Mouse (Mus musculus) spleen, embryonic (tissue): ENCODE data around the gene Kcna4.

Experiments used
- CTCF ChIA-PET: fragments of 350-600 bp; sonication (Branson Sonifier 250); formaldehyde crosslinking; loops from one replicate; lab custom pipeline; 2022; lab: Charles Lee

Gene Kcna4

DNA sequence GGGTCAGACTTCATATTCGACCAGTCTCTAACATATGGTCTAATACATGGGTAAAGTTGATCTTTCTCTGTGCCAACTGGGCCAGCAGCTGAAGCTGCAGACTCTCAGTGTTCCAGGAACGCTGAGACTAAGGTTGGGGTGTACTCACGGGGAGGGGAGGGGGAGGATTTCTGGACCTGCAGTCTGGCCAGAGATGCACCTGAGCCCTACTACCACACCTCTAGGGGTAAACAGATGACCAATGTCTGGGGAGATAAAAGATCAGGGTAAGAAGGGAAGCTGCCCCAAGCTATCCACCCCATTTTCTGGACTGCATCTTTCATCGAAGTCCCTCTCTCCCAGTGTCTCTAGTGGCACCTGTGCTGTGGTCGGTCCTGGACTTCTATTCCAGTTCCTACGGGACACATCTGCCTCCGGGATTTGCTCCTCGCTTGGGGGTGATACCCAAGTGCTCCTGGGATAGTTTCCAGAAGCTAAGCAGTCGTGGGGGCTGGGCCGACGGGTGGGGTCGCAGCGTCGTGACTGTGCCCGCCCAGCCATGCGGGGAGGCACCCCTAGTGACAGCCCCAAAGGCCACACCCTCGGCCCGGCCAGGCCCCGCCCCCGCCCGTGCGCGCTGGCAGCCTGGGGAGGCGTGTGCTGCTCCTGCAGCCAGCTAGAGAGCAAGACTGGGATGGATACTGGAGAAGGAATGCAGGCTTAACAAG is at the start of gene Kcna4:
TSS of gene Kcna4 (plus strand) at position 650 of the 707 bp plus-strand sequence.
- CTCF ChIA-PET = no interaction called here

DNA sequence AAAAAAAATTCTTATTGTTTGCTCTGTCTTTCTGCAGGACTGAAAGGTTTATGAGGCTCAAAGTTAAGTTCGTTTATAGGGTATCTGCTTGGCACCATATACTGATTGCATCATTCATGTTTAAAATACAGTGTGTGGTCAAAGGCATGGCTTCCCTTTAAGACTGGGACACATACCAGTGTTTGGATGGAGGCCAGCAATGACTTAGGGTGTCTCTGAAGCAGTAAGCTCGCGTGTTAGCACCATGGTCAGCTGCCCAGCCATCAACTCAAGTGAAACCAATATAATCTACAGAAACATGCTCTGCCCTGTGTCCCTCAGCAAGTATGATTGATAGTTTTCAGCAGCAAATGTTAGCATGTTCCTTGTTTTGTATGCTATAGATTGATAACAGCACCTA is 32.3 kb upstream of the Kcna4 start:
- CTCF ChIA-PET = no interaction called here

DNA sequence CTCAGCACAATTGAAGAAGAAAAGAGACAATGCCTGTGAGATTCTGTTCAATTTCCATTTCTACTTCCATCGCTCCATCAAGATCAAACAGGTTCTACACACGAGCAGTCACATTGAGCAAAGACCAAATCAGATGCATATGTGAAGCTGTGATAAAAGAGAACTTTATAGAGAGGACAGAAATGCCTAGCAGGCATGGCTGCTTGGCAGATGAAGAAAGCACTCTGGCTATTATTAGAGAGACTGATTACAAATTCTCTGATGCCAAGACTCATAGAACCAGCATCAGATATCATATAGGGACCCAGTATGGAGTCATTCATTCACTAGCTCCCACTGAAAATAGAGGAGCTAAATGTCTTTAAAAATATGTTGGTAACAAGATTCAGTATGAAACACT is 24.2 kb upstream of the Kcna4 start:
- CTCF ChIA-PET = no interaction called here

DNA sequence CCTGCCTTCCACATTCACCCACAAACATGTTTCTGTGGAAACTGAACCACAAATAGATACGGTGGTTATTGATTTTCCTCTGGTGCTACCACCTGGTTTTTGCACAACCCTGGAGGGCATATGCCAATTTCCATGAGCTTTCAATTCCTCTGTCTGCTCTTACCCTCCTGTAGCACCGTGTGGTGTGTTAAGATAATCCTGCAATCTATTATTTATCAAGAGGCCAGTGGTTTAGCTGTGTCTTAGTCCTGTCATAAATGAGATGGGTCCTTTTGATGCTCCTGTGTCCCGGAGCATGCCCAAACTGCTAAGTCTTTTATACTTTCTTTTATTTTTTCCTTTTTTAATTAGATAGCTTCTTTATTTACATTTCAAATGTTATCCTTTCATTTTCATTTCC is 20.4 kb upstream of the Kcna4 start:
- CTCF ChIA-PET = no interaction called here

DNA sequence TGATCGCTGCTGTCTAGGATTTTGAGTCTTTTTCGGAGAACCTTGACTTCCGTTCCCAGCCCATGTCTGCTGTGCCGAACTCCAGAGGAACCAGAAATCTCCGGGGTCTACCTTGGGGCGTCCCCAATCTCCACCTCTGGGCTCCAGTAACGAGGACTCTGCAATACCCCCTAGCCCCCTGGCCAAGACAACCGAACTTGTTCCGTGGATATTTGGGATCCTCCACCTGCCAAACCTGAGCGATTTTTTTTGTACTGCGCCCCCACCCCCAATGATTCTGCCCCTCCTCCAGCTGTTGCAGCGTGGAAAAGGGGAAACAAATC is 219 bp downstream of the Kcna4 start:
- CTCF ChIA-PET = no interaction called here

DNA sequence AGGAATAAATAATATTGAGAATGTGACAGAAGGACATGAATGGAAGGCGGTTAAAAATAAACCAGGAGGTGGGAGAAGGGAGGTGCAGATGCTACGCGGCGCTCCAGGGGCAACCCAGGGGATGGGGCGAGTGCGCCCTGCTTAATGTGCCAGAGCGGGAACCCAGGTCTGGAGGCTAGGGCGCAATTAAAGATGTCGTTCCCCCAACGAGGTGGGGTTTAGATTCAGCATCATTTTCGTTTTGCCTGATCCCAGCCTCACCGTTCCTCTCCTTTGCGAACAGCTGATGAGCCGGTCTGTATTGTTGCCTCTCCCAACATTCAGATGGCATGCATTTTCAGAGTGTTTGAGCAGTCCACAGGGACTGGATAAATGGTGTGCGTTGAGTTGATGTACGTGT is 703 bp downstream of the Kcna4 start:
- CTCF ChIA-PET = no interaction called here

DNA sequence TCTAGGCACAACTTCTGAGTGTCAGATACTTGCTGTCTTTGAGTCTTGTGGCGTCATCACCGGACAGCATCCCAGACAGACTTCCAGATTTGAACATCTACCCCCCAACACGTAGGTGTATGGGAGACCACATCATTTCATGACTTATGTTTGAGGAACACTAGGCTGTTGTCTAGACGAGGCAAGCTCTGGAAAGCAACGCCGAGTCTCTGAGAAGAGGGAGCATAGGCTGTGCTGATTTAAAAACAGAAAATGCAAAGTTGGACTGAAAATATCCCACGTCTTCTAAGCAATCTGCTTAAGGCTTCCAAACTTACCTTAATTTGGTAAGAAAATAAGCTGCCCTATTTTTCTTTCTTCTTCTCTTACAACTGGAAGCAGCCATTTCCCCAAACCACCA is 4.1 kb downstream of the Kcna4 start:
- CTCF ChIA-PET = no interaction called here

DNA sequence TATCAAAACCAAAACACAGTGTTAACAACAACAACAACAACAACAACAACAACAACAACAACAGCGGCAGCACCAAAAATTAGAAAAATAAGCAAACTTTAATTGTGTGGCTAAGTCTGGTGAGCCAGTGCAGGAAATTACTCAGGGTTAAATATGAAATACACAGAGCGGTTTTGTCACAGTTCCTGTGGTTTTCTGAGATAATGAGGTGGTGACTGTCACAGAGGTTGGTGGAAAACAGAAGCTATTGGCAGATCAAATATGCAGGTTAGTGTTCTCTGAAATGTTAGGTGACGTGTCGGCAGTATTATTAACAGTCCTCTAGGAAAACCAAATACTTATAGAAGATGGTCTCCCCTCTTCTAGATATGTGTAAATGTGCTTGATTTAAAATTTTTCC is 11.4 kb downstream of the Kcna4 start:
- CTCF ChIA-PET = no interaction called here

DNA sequence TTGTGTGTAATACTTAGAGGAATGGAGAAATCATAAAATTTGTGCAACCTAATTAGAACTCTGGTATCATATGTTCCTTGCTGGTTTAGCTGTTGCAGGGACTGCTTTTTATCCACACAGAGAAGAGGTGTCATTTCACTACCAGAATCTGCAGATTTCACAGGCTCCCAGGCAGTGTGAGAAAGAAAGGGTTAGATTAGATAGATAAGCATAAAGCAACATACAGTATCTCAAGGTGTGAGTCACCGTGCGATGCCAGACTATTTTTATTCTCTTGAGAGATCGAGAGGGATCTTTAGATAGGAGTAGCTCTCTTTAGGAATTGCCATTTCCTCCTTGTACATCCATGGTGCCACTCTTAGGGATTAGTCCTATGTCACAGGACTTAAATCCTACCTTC is 14.3 kb downstream of the Kcna4 start:
- CTCF ChIA-PET = no interaction called here

DNA sequence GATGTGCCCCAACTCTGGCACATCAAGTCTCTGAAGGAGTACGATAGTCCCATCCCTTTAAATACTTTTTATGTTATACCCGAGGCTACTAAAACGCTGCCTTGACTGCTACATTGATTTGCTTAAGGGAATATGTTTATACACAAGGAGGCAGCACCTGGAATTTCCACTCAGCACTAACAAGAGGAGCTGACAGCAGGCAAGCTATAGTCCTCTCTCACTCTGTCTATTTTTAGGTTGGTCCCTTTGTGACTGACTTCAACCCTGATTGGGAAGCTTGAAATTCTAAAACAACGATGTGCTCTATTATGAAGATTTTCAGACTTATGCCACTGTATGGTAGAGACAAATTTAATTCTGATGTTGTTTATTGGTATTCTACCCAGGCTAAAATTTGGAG is 15.6 kb downstream of the Kcna4 start:
- CTCF ChIA-PET = no interaction called here

DNA sequence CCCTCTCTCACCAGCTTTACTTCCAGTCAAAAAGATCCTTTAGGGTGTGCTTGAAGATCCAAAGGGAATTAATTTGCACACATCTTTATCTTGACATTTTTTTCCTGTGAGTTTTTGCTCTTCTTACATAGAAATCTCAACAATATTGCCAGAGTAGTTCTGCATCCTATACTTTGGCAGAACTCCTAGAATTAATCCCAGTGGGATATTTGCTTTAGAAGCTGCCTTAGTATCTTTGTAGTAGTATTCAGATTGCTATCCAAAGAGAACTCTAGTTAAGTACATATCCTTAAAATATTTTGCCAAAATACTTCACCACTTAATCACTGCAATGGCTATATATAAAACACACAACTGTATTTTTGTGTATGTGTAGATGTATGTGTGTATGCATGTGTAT is 28.2 kb downstream of the Kcna4 start:
- CTCF ChIA-PET = no interaction called here

DNA sequence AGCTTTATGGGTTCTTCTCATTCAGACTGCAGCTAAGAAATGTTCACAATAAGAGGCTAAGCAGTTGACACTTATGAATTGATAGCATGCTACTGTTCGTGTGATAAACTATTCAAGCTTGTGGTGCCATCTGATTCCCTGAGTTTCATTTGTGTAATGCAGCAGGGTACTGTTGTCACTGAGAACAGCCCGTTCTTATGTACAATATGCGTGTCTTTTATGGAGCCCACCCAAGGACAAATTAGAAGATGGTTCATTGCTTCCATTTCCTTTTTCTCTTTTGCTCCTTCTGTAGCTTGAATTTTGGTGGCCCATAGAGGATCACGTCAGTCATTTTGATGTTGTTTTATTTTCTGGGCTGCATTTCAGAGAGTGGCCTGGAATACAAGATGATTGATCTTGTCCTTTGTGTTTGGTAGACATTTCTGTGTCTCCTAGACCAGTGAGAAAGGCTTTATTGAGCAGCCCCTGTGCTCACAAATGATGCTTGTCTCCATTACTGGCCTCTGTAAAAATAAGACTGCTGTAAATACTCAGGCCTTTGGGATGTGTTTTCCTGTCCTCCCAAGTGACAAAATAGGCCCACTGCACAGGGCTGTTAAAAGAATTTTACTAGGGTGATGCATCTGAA is 31.3 kb downstream of the Kcna4 start:
- CTCF ChIA-PET = no interaction called here

DNA sequence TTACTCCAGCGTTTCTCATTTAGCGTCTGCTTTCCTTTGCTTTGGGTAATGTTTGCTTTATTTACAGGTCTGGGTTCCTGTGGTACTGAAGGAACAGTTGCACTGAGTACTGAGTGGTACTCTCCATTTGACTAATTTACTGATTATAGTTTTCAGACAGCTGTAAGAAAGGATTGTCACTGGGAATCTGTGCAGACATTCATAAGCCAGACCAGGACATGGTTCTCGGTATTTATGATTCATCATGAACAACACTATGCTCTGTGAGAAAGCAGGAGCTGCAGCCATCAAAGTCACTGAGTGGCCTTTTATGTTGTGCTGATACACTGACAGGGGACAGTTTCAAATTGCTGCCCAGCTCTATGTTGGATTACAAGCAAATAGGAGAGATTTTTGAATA is 33.7 kb downstream of the Kcna4 start:
- CTCF ChIA-PET = no interaction called here

DNA sequence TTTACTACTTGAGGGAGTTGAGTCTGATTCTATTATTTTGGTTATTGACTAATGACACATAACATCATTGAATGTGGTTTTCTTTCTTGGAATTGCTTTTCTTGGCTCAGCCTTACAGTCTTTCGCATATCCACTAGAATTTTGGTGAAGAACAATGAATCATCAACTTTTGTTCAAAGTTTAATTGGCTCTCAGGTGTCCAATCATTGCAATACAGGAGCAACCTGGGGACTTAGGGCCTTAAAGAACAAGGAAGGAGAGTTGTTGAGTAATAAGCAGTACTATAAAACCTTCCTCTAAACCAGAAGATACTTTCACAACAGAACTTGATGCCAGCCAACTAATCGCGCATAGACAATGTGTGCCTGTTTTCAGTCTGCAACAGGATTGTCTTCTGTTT is 36.8 kb downstream of the Kcna4 start:
- CTCF ChIA-PET = no interaction called here

DNA sequence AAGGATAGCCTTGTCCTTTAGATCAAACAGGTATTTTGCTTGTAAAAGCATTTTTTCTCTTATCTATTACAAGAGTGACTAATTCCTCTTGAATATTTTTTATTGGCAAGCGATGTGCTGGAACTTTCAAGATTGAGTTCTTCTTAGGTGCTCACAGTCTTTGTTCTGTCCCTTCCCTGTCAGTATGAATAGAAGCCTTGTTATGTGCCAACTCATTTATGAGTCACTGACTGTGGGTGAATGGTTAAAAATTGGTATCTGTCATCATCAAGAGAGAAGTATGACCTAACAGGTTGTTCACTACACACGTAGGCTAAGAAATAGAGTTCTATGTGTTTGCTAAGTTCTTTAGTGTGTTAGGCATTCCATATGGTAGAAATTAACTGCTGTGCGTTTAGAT is 50.9 kb downstream of the Kcna4 start:
- CTCF ChIA-PET = no interaction called here

DNA sequence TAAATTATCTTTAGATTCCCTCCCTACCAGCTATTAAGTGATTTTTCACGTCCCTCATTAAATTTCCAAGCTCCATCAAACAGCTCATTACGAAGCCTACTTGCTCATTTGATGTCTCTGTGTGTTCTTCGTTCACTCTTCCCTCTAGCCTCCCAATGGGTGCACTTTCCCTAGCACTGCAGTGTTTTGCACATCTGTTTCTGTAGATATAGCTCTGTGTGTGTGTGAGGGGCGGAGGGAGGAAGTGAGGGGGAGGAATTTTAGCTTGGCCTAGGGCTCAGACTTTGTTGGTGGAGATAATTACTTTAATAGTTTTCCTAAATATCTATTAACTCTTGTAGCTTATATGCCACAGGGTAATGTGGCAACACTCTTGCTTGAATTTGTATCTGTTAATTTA is 54.4 kb downstream of the Kcna4 start:
- CTCF ChIA-PET = no interaction called here

DNA sequence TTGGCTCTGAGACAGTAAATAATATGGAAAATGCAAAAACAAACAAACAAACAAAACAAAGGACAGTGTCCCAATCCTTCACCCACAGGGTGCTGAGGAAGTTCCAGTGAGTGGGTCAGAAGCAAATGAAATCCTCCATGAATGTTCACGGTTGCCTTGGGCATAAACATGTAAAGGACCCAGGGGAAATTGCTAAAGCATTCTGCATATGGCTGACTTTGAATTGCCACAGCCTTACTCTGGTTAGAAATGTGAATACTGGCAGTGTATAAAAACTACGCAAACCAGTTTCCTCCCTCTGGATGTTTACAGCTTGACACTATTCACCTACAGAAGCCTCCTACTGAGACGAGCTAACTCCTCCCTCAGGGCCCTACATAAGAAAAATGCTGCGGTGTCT is 54.9 kb downstream of the Kcna4 start:
- CTCF ChIA-PET = no interaction called here
